15 mouse cellular contexts compared by ENCODE assay signal in the genomic region with DNA sequence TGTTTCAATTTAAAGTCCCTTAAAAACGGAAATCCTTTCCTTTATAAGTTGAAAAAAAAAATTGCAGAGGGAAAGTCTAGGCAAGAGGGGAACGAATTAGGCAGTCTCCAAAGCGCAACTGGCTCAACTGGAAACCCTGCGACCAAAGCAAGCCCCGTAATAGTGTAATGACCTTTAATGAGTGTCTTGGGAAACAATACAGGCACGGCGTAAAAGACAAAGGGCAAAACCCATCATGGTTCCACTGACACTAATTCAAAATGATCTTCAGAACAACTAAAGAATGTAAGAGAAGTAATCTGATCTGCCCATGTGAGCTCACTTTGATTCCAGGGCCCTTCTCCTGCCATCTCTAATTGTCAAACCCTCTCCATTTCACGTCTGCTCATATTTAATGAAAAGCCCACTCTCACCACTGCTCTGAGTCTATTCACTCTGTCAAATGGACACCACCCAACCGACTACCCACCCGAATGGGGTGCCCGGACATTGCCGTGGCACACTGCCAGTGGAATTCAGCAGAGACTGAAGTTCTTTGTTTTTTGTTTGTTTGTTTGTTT.
"Had no signal": no experiment of that assay in that cellular context is flagged by ENCODE, and none has a peak within 500 bp of the region (broad histone marks: within the 10 kb centered on the region; RNA-seq: fewer than 3 reads in every experiment).

No protein-coding gene starts in this region.

- H3K9me3 ChIP-seq: limb, embryonic 15.5 days; liver, embryonic 12.5 days; lung, embryonic 15.5 days; midbrain, embryonic 12.5 days; stomach, embryonic 15.5 days had no signal

- ATAC-seq: liver, embryonic 12.5 days; midbrain, embryonic 16.5 days had no signal

- H3K4me2 ChIP-seq: limb, embryonic 15.5 days; liver, embryonic 12.5 days; lung, embryonic 15.5 days; midbrain, embryonic 12.5 days; stomach, embryonic 15.5 days had no signal

- H3K4me1 ChIP-seq: liver, embryonic 12.5 days; stomach, embryonic 15.5 days had no signal

- H3K36me3 ChIP-seq: limb, embryonic 15.5 days; liver, embryonic 12.5 days; lung, embryonic 15.5 days; midbrain, embryonic 12.5 days; stomach, embryonic 15.5 days had no signal

- H3K9ac ChIP-seq: limb, embryonic 15.5 days; liver, embryonic 12.5 days; lung, embryonic 15.5 days; midbrain, embryonic 12.5 days; stomach, embryonic 15.5 days had no signal

- H3K27ac ChIP-seq: kidney, postnatal 0 days; layer of hippocampus, adult 2 months; limb, embryonic 15.5 days; liver, embryonic 12.5 days; lung, embryonic 15.5 days; macrophage; midbrain, embryonic 12.5 days; stomach, embryonic 15.5 days had no signal

- DNase-seq: kidney, adult 8-10 months; kidney, postnatal 4 days; lung, postnatal 14 days; right cerebral cortex, postnatal 14 days; thymus, adult 2 months; thymus, postnatal 25 days had no signal

- H3K4me3 ChIP-seq: layer of hippocampus, adult 2 months; limb, embryonic 15.5 days; liver, embryonic 12.5 days; lung, embryonic 15.5 days; midbrain, embryonic 12.5 days; stomach, embryonic 15.5 days had no signal

- H3K27me3 ChIP-seq: limb, embryonic 15.5 days; liver, embryonic 12.5 days; lung, embryonic 15.5 days; midbrain, embryonic 12.5 days; stomach, embryonic 15.5 days had no signal
